Mouse (Mus musculus) ovary, postnatal 10 days (tissue): ENCODE data around the gene Pard3b.

Experiments
- DNase-seq: peaks from one replicate; pipeline ENCODE4 v3.0.0; 2022; ENCODE audit warnings: low spot score

Pard3b gene

GRCm38 (mm10) chr1:62085995-62086394, 447.4 kb downstream of the Pard3b start:
- no peak for DNase-seq

GRCm38 (mm10) chr1:62087464-62087863, 448.8 kb downstream of the Pard3b start:
- DNase-seq = no peak

- no peak for DNase-seq
Measured at GRCm38 (mm10) chr1:62094885-62095284, 456.3 kb downstream of the Pard3b start.

GRCm38 (mm10) chr1:62122426-62122825, 483.8 kb downstream of the Pard3b start:
- no peak for DNase-seq

- no peak for DNase-seq
Measured at GRCm38 (mm10) chr1:62129186-62129585, 490.6 kb downstream of the Pard3b start.

GRCm38 (mm10) chr1:62148134-62148533, 509.5 kb downstream of the Pard3b start:
- DNase-seq = no peak

GRCm38 (mm10) chr1:62148786-62149185, 510.2 kb downstream of the Pard3b start:
- no peak for DNase-seq

GRCm38 (mm10) chr1:62155970-62156369, 517.3 kb downstream of the Pard3b start:
- DNase-seq = no peak

GRCm38 (mm10) chr1:62159592-62159991, 521.0 kb downstream of the Pard3b start:
- no peak for DNase-seq

- no peak for DNase-seq
Measured at GRCm38 (mm10) chr1:62175013-62175640, 536.5 kb downstream of the Pard3b start.

GRCm38 (mm10) chr1:62181638-62182037, 543.0 kb downstream of the Pard3b start:
- DNase-seq = no peak

- no peak for DNase-seq
Measured at GRCm38 (mm10) chr1:62182634-62183033, 544.0 kb downstream of the Pard3b start.

GRCm38 (mm10) chr1:62190786-62191185, 552.2 kb downstream of the Pard3b start:
- no peak for DNase-seq

- DNase-seq = no peak
Measured at GRCm38 (mm10) chr1:62197515-62197914, 558.9 kb downstream of the Pard3b start.

GRCm38 (mm10) chr1:62200919-62201318, 562.3 kb downstream of the Pard3b start:
- DNase-seq = no peak

GRCm38 (mm10) chr1:62201686-62202257, 563.1 kb downstream of the Pard3b start:
- DNase-seq = no peak

- DNase-seq = no peak
Measured at GRCm38 (mm10) chr1:62213285-62213684, 574.7 kb downstream of the Pard3b start.

GRCm38 (mm10) chr1:62215842-62216241, 577.2 kb downstream of the Pard3b start:
- no peak for DNase-seq

- no peak for DNase-seq
Measured at GRCm38 (mm10) chr1:62216568-62216967, 577.9 kb downstream of the Pard3b start.

GRCm38 (mm10) chr1:62229129-62229528, 590.5 kb downstream of the Pard3b start:
- DNase-seq = no peak

- DNase-seq = no peak
Measured at GRCm38 (mm10) chr1:62234039-62234438, 595.4 kb downstream of the Pard3b start.

GRCm38 (mm10) chr1:62235121-62235520, 596.5 kb downstream of the Pard3b start:
- DNase-seq = no peak

GRCm38 (mm10) chr1:62244191-62244984, 605.8 kb downstream of the Pard3b start:
- DNase-seq = no peak
